Mouse (Mus musculus): ENCODE measurements around the gene Nudt22. TPM values are rescaled to one million over a fixed set of nuclear protein-coding genes. Genes with fewer than 3 reads are reported as not detected.

Nudt22 gene
- polyA plus RNA-seq, 2 experiments from 2014 or later: 29.8 to 33.4 TPM

DNA sequence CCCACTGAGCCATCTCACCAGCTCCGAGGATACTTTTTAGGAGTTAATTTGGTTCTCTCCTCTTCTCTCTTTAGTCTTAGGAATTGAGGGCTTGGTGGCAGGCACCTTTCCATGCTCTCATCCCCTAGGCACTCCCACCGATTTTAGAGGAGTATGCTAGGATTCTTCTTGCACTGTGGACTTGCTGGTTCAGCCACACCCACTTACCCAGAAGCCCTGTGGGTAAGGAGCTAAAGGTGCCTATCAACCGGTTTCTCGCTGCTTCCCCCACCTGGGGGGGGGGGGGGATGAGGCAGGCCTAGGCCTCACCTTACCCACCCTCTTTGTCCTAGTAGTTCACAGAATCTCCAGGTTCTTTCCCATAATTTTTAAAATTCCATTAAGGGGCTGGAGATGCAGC is 48.2 kb downstream of the Nudt22 start:
- ATAC-seq: no peak

- no peak for ATAC-seq
Measured at GRCm38 (mm10) chr19:6943709-6944108, 52.2 kb downstream of the Nudt22 start.

Other genes starting within 250 kb of the Nudt22 start
- gene Rps6ka4, start 155.5 kb downstream of the Nudt22 start, polyA plus RNA-seq (2017; shearing (Covaris generic)): 1 to 10 TPM; 6.2 to 9.2 TPM
- gene Ccdc88b, start 137.9 kb downstream of the Nudt22 start, polyA plus RNA-seq (2017; shearing (Covaris generic)): 1 to 10 TPM; 3.8 to 6.5 TPM
- gene Trmt112, start 86.4 kb downstream of the Nudt22 start, polyA plus RNA-seq (2017; shearing (Covaris generic)): 100 to 1,000 TPM; 183 to 217 TPM
- 100 to 1,000 TPM; 244 to 253 TPM for gene Prdx5, start 86.0 kb downstream of the Nudt22 start, polyA plus RNA-seq (2017; shearing (Covaris generic))
- 1 to 10 TPM; 3.1 to 3.8 TPM for gene Esrra, start 74.3 kb downstream of the Nudt22 start, polyA plus RNA-seq (2017; shearing (Covaris generic))
- gene Catsperz, start 70.7 kb downstream of the Nudt22 start, polyA plus RNA-seq (2017; shearing (Covaris generic)): not detected
- gene Kcnk4, start 61.6 kb downstream of the Nudt22 start, polyA plus RNA-seq (2017; shearing (Covaris generic)): not detected
- 10 to 100 TPM; 42.6 to 60.5 TPM for gene Bad, start 54.3 kb downstream of the Nudt22 start, polyA plus RNA-seq (2017; shearing (Covaris generic))
- 10 to 100 TPM in 1 of 2 experiments, 1 to 10 TPM in 1; 9.8 to 11.5 TPM for gene Gpr137, start 53.6 kb downstream of the Nudt22 start, polyA plus RNA-seq (2017; shearing (Covaris generic))
- 10 to 100 TPM; 14.2 to 26.1 TPM for gene Ppp1r14b, start 21.1 kb downstream of the Nudt22 start, polyA plus RNA-seq (2017; shearing (Covaris generic))
- 1 to 10 TPM; 3.2 to 5.1 TPM for gene Plcb3, start 19.6 kb downstream of the Nudt22 start, polyA plus RNA-seq (2017; shearing (Covaris generic))
- gene Fkbp2, start 15.6 kb downstream of the Nudt22 start, polyA plus RNA-seq (2017; shearing (Covaris generic)): 10 to 100 TPM; 54.3 to 76.4 TPM
- gene Vegfb, start 8.5 kb downstream of the Nudt22 start, polyA plus RNA-seq (2017; shearing (Covaris generic)): 1 to 10 TPM; 2.5 to 2.6 TPM
- 10 to 100 TPM; 44.8 to 46.0 TPM for gene Dnajc4, start 3.5 kb downstream of the Nudt22 start, polyA plus RNA-seq (2017; shearing (Covaris generic))
- gene Trpt1, start within 50 bp of the Nudt22 start, polyA plus RNA-seq (2017; shearing (Covaris generic)): 1 to 10 TPM; 4.5 to 7.3 TPM
- gene Fermt3, start 23.4 kb upstream of the Nudt22 start, polyA plus RNA-seq (2017; shearing (Covaris generic)): 100 to 1,000 TPM; 208 to 288 TPM
- 100 to 1,000 TPM; 105 to 165 TPM for gene Stip1, start 43.9 kb upstream of the Nudt22 start, polyA plus RNA-seq (2017; shearing (Covaris generic))
- 1 to 10 TPM in 1 of 2 experiments, under 1 TPM in 1; 0.82 to 2.6 TPM for gene Macrod1, start 60.7 kb upstream of the Nudt22 start, polyA plus RNA-seq (2017; shearing (Covaris generic))
- not detected for gene Flrt1, start 109.6 kb upstream of the Nudt22 start, polyA plus RNA-seq (2017; shearing (Covaris generic))
- 100 to 1,000 TPM; 157 to 170 TPM for gene Otub1, start 210.2 kb upstream of the Nudt22 start, polyA plus RNA-seq (2017; shearing (Covaris generic))
- gene Cox8a, start 221.5 kb upstream of the Nudt22 start, polyA plus RNA-seq (2017; shearing (Covaris generic)): 100 to 1,000 TPM; 387 to 411 TPM
- 10 to 100 TPM; 28.0 to 29.3 TPM for gene Naa40, start 245.1 kb upstream of the Nudt22 start, polyA plus RNA-seq (2017; shearing (Covaris generic))